Mouse (Mus musculus) mature B cell (primary cell): Measurements from ENCODE around the gene Grn.

Experiments
- in situ Hi-C: fragments of 300-500 bp; cut with MboI; formaldehyde crosslinking; loops from 2 replicates; pipeline ENCODE4 v1.14.3; 2019

Grn gene

DNA sequence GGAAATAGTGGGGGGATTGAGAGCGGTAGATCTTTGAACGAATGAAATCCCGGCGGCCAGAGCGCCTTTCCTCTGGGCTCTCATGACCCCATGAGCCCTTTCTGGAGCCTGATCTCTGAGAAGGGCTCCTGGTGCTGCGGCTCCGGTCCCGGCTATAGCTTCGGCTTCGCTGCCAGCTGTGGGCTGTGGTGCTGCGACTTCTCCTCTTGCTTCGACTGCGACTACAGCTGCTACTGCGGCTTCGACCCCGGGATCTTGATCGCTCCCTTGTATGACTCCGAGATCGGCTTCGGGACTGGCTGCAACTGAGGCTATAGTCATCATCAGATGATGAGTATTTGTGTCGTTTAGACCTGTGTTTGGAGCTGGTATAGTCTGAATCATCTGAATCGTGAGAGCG is 49.5 kb downstream of the Grn start:
- in situ Hi-C loops, result no loop called here

DNA sequence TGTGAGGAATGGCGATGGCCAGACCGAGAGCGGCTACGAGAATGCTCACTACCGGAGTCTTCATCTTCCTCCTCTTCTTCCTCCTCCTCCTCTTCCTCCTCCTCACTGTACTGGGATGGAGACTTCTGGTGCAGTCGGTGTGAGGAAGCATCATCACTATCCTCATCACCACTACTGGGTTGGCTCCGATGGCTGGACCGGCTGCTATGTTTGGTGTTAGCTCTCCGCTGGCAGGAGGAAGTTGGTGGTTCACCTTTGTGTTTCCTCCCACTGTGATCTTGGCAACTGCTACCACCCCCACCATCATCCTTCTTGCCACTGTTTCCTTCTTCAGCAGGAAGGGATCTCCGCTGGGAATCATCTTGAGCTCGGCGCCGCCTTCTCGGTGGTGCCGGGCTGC is 50.0 kb downstream of the Grn start:
- in situ Hi-C loops, result no loop called here

DNA sequence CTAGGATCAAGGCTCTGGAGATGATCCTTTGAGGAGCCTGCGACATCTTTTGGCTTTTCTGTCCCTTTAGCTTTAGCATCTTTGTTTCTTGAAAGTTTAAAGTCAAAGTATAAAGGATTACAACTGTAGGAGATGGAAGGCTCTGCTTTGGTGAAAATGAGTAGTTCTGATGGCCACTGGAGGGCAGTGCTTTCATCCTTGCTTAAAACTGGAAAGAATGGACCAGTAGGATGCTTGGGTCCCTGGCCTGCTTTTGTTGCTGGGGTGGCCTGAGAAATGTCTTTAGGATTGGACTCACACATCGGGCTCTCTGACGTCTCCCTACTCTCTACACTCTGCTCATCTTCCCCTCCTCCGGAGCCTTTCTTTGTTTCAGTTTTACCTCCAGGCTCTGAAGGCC is 50.8 kb downstream of the Grn start:
- in situ Hi-C loops, result no loop called here

DNA sequence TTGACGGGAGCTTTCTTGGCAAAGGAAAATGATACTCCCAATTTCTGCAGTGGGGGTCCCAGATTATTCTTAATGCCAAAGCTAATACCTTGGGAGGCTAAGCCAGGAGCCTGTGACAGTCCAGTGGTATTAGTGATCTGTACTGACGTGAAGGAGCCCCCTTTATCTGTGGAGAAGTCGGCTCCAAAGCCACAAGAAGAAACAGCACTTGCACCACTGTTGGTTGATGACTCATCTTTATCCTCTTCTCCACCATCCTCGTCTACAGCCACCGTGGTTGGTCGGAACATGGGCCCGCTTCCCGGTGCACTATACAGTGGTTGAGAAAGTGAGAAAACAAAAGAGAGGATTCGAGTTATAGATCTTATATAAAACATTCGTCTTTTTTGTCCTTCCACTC is 51.7 kb downstream of the Grn start:
- in situ Hi-C loops, result no loop called here
